Mouse (Mus musculus) small intestine, adult 2 months (tissue): Measurements from ENCODE around the gene Trp53bp1.

ENCODE experiments used
- CTCF ChIP-seq: fragments of 200-500 bp; IDR thresholded peaks from 2 replicates; pipeline ENCODE4 v1.5.1; 2012; ENCODE audit warnings: low read depth, mild to moderate bottlenecking, control low read depth, inconsistent platforms, low read length, moderate library complexity, mixed read lengths; ENCODE audit not compliant: insufficient replicate concordance, insufficient read length; ENCODE audit errors: extremely low read depth
- POLR2A ChIP-seq: fragments of 200-500 bp; IDR thresholded peaks from 2 replicates; pipeline ENCODE4 v1.6.1; 2012; ENCODE audit warnings: low read depth, mild to moderate bottlenecking, control low read depth, inconsistent platforms, low read length, moderate library complexity

DNA sequence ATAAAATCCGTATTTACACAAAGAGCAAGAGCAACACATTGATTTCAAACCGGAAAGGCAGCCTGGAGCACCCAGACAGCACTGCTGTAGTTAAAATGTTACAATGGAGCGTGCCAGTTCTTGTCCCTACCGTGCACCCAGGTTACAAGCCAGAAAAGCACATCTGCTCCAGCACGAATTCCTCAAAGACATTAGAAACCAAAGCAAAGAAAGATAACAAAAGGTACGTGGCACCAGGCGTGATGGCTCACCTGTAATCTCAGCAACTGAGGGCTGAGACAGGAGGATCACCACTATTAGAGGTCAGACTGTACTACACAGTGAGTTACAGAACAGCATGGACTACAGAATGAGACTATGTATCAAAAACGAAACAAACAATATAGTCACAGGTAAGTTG lies 2.8 kb downstream of the Trp53bp1 start:
- TF ChIP-seq POLR2A (no peak), CTCF (no peak)
